Comparison of ENCODE assay signal across 8 mouse cellular contexts in the genomic region with DNA sequence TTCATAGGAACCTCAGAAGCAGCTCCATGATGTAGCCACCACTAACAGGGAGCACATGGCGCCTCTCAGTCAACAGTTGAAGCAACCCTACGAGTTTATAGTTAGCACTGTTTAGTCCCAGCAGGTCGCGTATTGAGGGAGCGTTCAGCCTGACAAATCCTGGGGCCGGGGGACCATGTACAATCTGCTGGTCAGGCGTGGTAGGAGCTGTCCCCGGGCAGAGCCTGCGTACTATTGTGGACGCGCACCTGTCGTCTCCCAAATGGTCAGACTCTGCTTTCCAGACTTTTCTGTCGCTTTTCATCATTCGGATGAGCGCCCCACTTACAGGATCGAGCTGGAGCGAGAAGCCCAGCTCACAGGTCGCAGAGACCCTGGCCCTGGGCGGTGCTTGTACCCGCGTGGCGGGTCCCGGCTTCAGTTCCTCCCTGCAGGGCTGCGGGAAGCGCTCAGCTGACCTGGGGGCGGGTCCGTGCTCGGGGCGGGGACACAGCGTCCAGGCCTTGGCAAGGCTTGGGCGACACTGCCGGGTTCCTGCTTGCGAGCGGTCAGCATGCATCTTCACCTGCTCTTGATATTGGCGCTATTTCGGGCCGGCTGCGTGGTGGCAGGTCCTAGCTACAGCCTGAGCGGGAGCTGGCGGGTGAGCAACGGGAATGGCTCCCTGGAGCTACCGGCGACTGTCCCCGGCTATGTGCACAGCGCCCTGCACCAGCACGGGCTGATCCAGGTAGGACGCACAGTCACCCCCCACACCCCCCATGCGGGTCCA. TPM values are rescaled to one million over a fixed set of nuclear protein-coding genes. Genes with fewer than 3 reads are reported as not detected.
DNase-seq lines count a peak whose midpoint lies in the region; ATAC-seq and TF ChIP-seq lines count a peak whose summit lies in the region.

Gene Manba (plus strand): TSS at position 484 of the 772 bp plus-strand sequence.

- no peak for TF ChIP-seq CTCF in E14TG2a.4 (conservative IDR thresholded peaks at IDR 0.05; ENCODE audit: low read length)
- TF ChIP-seq CTCF in thymus, adult 2 months (IDR thresholded peaks at IDR 0.05; ENCODE audit: borderline replicate concordance, control insufficient read depth, extremely low read depth, insufficient read depth, low read length, poor library complexity), result 0 out of 2 replicates have a peak, but pooled peaks have one; percentile 28

- H3K9ac ChIP-seq in forebrain, embryonic 14.5 days (ENCODE audit: low read length), result peak within 1 kb of the TSS; percentile 71
- H3K9ac ChIP-seq in lung, embryonic 16.5 days (ENCODE audit: low read length), result peak within 1 kb of the TSS; percentile 74

- H3K4me3 ChIP-seq in E14TG2a.4 (replicated peaks; ENCODE audit: low read length), result peak within 1 kb of the TSS; percentile 84
- peak within 1 kb of the TSS; percentile 56 for H3K4me3 ChIP-seq in forebrain, embryonic 14.5 days (ENCODE audit: low read depth, low read length)
- peak within 1 kb of the TSS; percentile 65 for H3K4me3 ChIP-seq in lung, embryonic 16.5 days (ENCODE audit: low read length)
- peak within 1 kb of the TSS; percentile 99 for H3K4me3 ChIP-seq in thymus, adult 2 months (ENCODE audit: control insufficient read depth, insufficient read depth, low read length)

- H3K4me1 ChIP-seq in E14TG2a.4 (replicated peaks; ENCODE audit: low read depth, low read length), result peaks cover 12% of the 10 kb centered on the region
- H3K4me1 ChIP-seq in forebrain, embryonic 14.5 days (ENCODE audit: control insufficient read depth, insufficient read depth, low read length), result no peaks in the 10 kb centered on the region
- H3K4me1 ChIP-seq in lung, embryonic 16.5 days (replicated peaks; ENCODE audit: control insufficient read depth, insufficient read depth, low read length), result peaks cover 3% of the 10 kb centered on the region; the same call in 1 of the 2 replicates
- peaks cover 5% of the 10 kb centered on the region for H3K4me1 ChIP-seq in thymus, adult 2 months (replicated peaks; ENCODE audit: control insufficient read depth, insufficient read depth, low read length)

- DNase-seq in cerebellum, adult 11 months, result peak; percentile 77
- peak; percentile 59 for DNase-seq in forebrain, embryonic 14.5 days (ENCODE audit: low spot score)
- DNase-seq in heart, postnatal 36 days, result peak; percentile 79 to 81
- DNase-seq in layer of hippocampus, adult 8-10 months (ENCODE audit: low spot score in 2 of 2), result peak; percentile 19 to 45
- DNase-seq in ovary, adult 18-20 months (ENCODE audit: low spot score), result peak; percentile 46
- peak; percentile 68 for DNase-seq in thymus, adult 2 months

- H3K9me3 ChIP-seq in E14TG2a.4 (ENCODE audit: low read length), result no peaks in the 10 kb centered on the region
- no peaks in the 10 kb centered on the region for H3K9me3 ChIP-seq in forebrain, embryonic 14.5 days (replicated peaks; ENCODE audit: control insufficient read depth, low read length)
- no peaks in the 10 kb centered on the region for H3K9me3 ChIP-seq in lung, embryonic 16.5 days (ENCODE audit: control insufficient read depth, low read length)

- H3K27ac ChIP-seq in forebrain, embryonic 14.5 days (ENCODE audit: low read depth, low read length), result no peak within 1 kb of the TSS
- H3K27ac ChIP-seq in lung, embryonic 16.5 days (ENCODE audit: low read length), result no peak within 1 kb of the TSS
- no peak within 1 kb of the TSS for H3K27ac ChIP-seq in thymus, adult 2 months (ENCODE audit: control insufficient read depth, insufficient read depth, low read length)

- H3K27me3 ChIP-seq in E14TG2a.4 (ENCODE audit: insufficient read depth, low read length), result peaks cover 7% of the 10 kb centered on the region; the same call in 1 of the 2 replicates
- no peaks in the 10 kb centered on the region for H3K27me3 ChIP-seq in forebrain, embryonic 14.5 days (replicated peaks; ENCODE audit: control insufficient read depth, insufficient read depth, low read length)
- H3K27me3 ChIP-seq in lung, embryonic 16.5 days (ENCODE audit: control insufficient read depth, insufficient read depth, low read depth, low read length), result no peaks in the 10 kb centered on the region
- no peaks in the 10 kb centered on the region for H3K27me3 ChIP-seq in thymus, adult 2 months (ENCODE audit: control insufficient read depth, insufficient read depth, low read length)

- no peaks in the 10 kb centered on the region for H3K36me3 ChIP-seq in E14TG2a.4 (ENCODE audit: insufficient read depth, low read length)
- no peaks in the 10 kb centered on the region for H3K36me3 ChIP-seq in forebrain, embryonic 14.5 days (ENCODE audit: control insufficient read depth, insufficient read depth, low read length)
- H3K36me3 ChIP-seq in lung, embryonic 16.5 days (ENCODE audit: control insufficient read depth, insufficient read depth, low read length), result no peaks in the 10 kb centered on the region
- H3K36me3 ChIP-seq in thymus, adult 2 months (ENCODE audit: control insufficient read depth, insufficient read depth, low read length), result no peaks in the 10 kb centered on the region

- WGBS in forebrain, embryonic 14.5 days, result 2% methylated on average over 48 of the region's 48 CpGs
- 2% methylated on average over 48 of the region's 48 CpGs for WGBS in lung, embryonic 16.5 days
- WGBS in thymus, adult 2 months, result 3% methylated on average over 48 of the region's 48 CpGs

- peak within 1 kb of the TSS; percentile 98 for H3K4me2 ChIP-seq in forebrain, embryonic 14.5 days (ENCODE audit: low read length)
- peak within 1 kb of the TSS; percentile 99 for H3K4me2 ChIP-seq in lung, embryonic 16.5 days (ENCODE audit: low read depth, low read length)

- intact Hi-C loops in heart, postnatal 36 days (cut with DNase I), result loop anchor here (5.0 kb wide), 1 partner anchor 47 kb away; no protein-coding TSS in a partner anchor

- peak; percentile 91 for ATAC-seq in forebrain, embryonic 14.5 days
- ATAC-seq in lung, embryonic 16.5 days (ENCODE audit: low read depth), result peak; percentile 95

- no peak for TF ChIP-seq POLR2A in thymus, adult 2 months (IDR thresholded peaks at IDR 0.05; ENCODE audit: control insufficient read depth, extremely low read depth, insufficient read depth, low read length, poor library complexity)

RNA-seq across cellular contexts. Expression of gene Manba, which starts in this region (rescaled TPM):
- 4.1 and 4.4 TPM in 2 replicates for polyA plus RNA-seq in forebrain, embryonic 14.5 days (2014; fragmentation: Nextera tagmentation; extraction: Ambion mirVana)
- 10 to 100 TPM; 16.3 to 17.6 TPM for total RNA-seq in heart, postnatal 36 days (2021)
- 10 to 100 TPM in 3 of 4 experiments, 1 to 10 TPM in 1; 9.6 to 16.1 (median 12.6) TPM for total RNA-seq in layer of hippocampus, adult 8-10 months (2022)
- polyA plus RNA-seq in lung, embryonic 16.5 days (2015; fragmentation: Nextera tagmentation; extraction: Ambion mirVana), result 11.2 and 11.8 TPM in 2 replicates
- 7.2 and 7.6 TPM in 2 replicates for polyA plus RNA-seq in thymus, adult 2 months (2012; rRNA removed)
